Mouse (Mus musculus) forebrain, embryonic 14.5 days (tissue): ENCODE data around the gene Cdkn1c. TPM values are rescaled to one million over a fixed set of nuclear protein-coding genes. Genes with fewer than 3 reads are reported as not detected.

Experiments
- ATAC-seq: fragments of 200-750 bp; cut with Nextera tagmentation; 2 replicates; pipeline ENCODE4 v1.8.0; 2017; ENCODE audit warnings: mild to moderate bottlenecking, moderate library complexity
- DNase-seq: peaks from one replicate; pipeline ENCODE4 v3.0.0-alpha.2; 2015; ENCODE audit warnings: low spot score
- H3K27ac ChIP-seq: fragments of 300-500 bp; sonication (generic); 2 replicates; pipeline ENCODE4 v1.5.1; 2014; ENCODE audit warnings: low read depth, mild to moderate bottlenecking, control low read depth, low read length, moderate library complexity
- H3K27me3 ChIP-seq: fragments of 300-500 bp; sonication (generic); replicated peaks from 2 replicates; pipeline ENCODE4 v1.6.1; 2014; ENCODE audit warnings: low read length, control low read depth, mixed read lengths; ENCODE audit not compliant: control insufficient read depth, insufficient read depth
- H3K36me3 ChIP-seq: fragments of 300-500 bp; sonication (generic); 2 replicates; pipeline ENCODE4 v1.6.1; 2014; ENCODE audit warnings: low read length, control low read depth; ENCODE audit not compliant: control insufficient read depth, insufficient read depth
- H3K4me1 ChIP-seq: fragments of 300-500 bp; sonication (generic); 2 replicates; pipeline ENCODE4 v1.6.1; 2014; ENCODE audit warnings: antibody characterized with exemption, low read length, control low read depth; ENCODE audit not compliant: control insufficient read depth, insufficient read depth
- H3K4me2 ChIP-seq: fragments of 300-500 bp; sonication (generic); 2 replicates; pipeline ENCODE4 v1.6.1; 2014; ENCODE audit warnings: mild to moderate bottlenecking, control low read depth, low read length
- H3K4me3 ChIP-seq: fragments of 300-500 bp; sonication (generic); 2 replicates; pipeline ENCODE4 v1.5.1; 2014; ENCODE audit warnings: low read depth, low read length, control low read depth
- H3K9ac ChIP-seq: fragments of 300-500 bp; sonication (generic); 2 replicates; pipeline ENCODE4 v1.6.1; 2014; ENCODE audit warnings: mild to moderate bottlenecking, low read length, control low read depth, moderate library complexity
- H3K9me3 ChIP-seq: fragments of 300-500 bp; sonication (generic); replicated peaks from 2 replicates; pipeline ENCODE4 v1.6.1; 2016; ENCODE audit warnings: low read length, control low read depth, mixed read lengths; ENCODE audit not compliant: control insufficient read depth
- WGBS: fragments of 180-500 bp; shearing (Covaris S2); extraction: QIAGEN DNeasy Blood & Tissue Kit; methylation state at CpG from one replicate; pipeline ENCODE4 v1.1.7; 2014; 5-methylcytosine and 5-hydroxymethylcytosine counted together
- polyA plus RNA-seq: library from polyadenylated mRNA; unstranded; fragments of >200 nt; fragmentation: Nextera tagmentation; extraction: Ambion mirVana; gene quantifications from 2 replicates; pipeline ENCODE4 v1.2.1, GENCODE M21; 2014

Gene Cdkn1c
- polyA plus RNA-seq, 1 experiment from 2014 or later: 229 TPM

- H3K27me3 ChIP-seq: peaks cover 26% of the 10 kb centered on the region
- H3K27ac ChIP-seq: peak overlapping the region; percentile 48; the same call in 1 of the 2 replicates
- DNase-seq (peak; percentile 9), ATAC-seq (peak; percentile 49)
- peak overlapping the region; percentile 80 for H3K4me2 ChIP-seq
- WGBS: 17% methylated on average over 18 of the region's 18 CpGs
- H3K4me3 ChIP-seq: peak overlapping the region; percentile 38
- peaks cover 9% of the 10 kb centered on the region for H3K4me1 ChIP-seq
- H3K9me3 ChIP-seq: no peaks in the 10 kb centered on the region
- peak overlapping the region; percentile 69 for H3K9ac ChIP-seq
- no peaks in the 10 kb centered on the region for H3K36me3 ChIP-seq
These were observed 23.5 kb downstream of the Cdkn1c start for GRCm38 (mm10) chr7:143437231-143437893.

GRCm38 (mm10) chr7:143433331-143433730 lies 27.5 kb downstream of the Cdkn1c start:
- ATAC-seq (no peak), DNase-seq (no peak)
- H3K36me3 ChIP-seq: no peaks in the 10 kb centered on the region
- no peak overlapping the region for H3K4me2 ChIP-seq
- H3K9me3 ChIP-seq: no peaks in the 10 kb centered on the region
- H3K4me3 ChIP-seq: no peak overlapping the region
- H3K4me1 ChIP-seq: peaks cover 13% of the 10 kb centered on the region
- H3K27ac ChIP-seq: no peak overlapping the region
- H3K27me3 ChIP-seq: peaks cover 24% of the 10 kb centered on the region; the same call in 1 of the 2 replicates
- 75% methylated on average over 7 of the region's 7 CpGs for WGBS
- H3K9ac ChIP-seq: no peak overlapping the region

GRCm38 (mm10) chr7:143432631-143433030 lies 28.2 kb downstream of the Cdkn1c start:
- WGBS: 87% methylated on average over 1 of the region's 1 CpGs

GRCm38 (mm10) chr7:143428814-143429499 lies 31.9 kb downstream of the Cdkn1c start:
- H3K4me2 ChIP-seq: no peak overlapping the region
- H3K9me3 ChIP-seq: no peaks in the 10 kb centered on the region
- 25% methylated on average over 2 of the region's 2 CpGs for WGBS
- DNase-seq (no peak), ATAC-seq (peak; percentile 28)
- no peak overlapping the region for H3K9ac ChIP-seq
- peak overlapping the region; percentile 18; the same call in 1 of the 2 replicates for H3K27ac ChIP-seq
- peaks cover 11% of the 10 kb centered on the region for H3K4me1 ChIP-seq
- H3K27me3 ChIP-seq: peaks cover 28% of the 10 kb centered on the region; the same call in 1 of the 2 replicates
- no peak overlapping the region for H3K4me3 ChIP-seq
- no peaks in the 10 kb centered on the region for H3K36me3 ChIP-seq

More at GRCm38 (mm10) chr7:143432631-143433030, 28.2 kb downstream of the Cdkn1c start:
- Histone ChIP-seq H3K27ac (no peak overlapping the region), H3K4me3 (no peak overlapping the region), H3K4me1 (peaks cover 14% of the 10 kb centered on the region), H3K9me3 (no peaks in the 10 kb centered on the region), H3K4me2 (no peak overlapping the region), H3K27me3 (peaks cover 24% of the 10 kb centered on the region; the same call in 1 of the 2 replicates), H3K9ac (no peak overlapping the region), H3K36me3 (no peaks in the 10 kb centered on the region)
- ATAC-seq (no peak), DNase-seq (no peak)

GRCm38 (mm10) chr7:143428142-143428813 lies 32.6 kb downstream of the Cdkn1c start:
- Histone ChIP-seq H3K36me3 (no peaks in the 10 kb centered on the region), H3K9ac (no peak overlapping the region), H3K4me1 (peaks cover 11% of the 10 kb centered on the region), H3K9me3 (no peaks in the 10 kb centered on the region), H3K4me2 (no peak overlapping the region), H3K4me3 (no peak overlapping the region), H3K27me3 (peaks cover 26% of the 10 kb centered on the region; the same call in 1 of the 2 replicates), H3K27ac (0 out of 2 replicates have a peak overlapping the region, but pooled peaks have one; percentile 21)
- 7% methylated on average over 20 of the region's 23 CpGs for WGBS
- ATAC-seq (peak; percentile 93), DNase-seq (peak; percentile 86)

- ATAC-seq: no peak
- Histone ChIP-seq H3K9me3 (no peaks in the 10 kb centered on the region), H3K9ac (no peak overlapping the region), H3K4me2 (no peak overlapping the region), H3K27me3 (no peaks in the 10 kb centered on the region; the same call in 1 of the 2 replicates), H3K4me1 (no peaks in the 10 kb centered on the region), H3K27ac (no peak overlapping the region), H3K36me3 (no peaks in the 10 kb centered on the region), H3K4me3 (no peak overlapping the region)
- DNase-seq: no peak
- WGBS: 78% methylated on average over 4 of the region's 4 CpGs
These were observed 41.2 kb downstream of the Cdkn1c start for GRCm38 (mm10) chr7:143419585-143420160.

GRCm38 (mm10) chr7:143417875-143418274 lies 43.0 kb downstream of the Cdkn1c start:
- DNase-seq (no peak), ATAC-seq (no peak)
- H3K4me2 ChIP-seq: no peak overlapping the region
- no peak overlapping the region for H3K9ac ChIP-seq
- H3K4me1 ChIP-seq: no peaks in the 10 kb centered on the region
- no peaks in the 10 kb centered on the region for H3K9me3 ChIP-seq
- WGBS: 78% methylated on average over 5 of the region's 5 CpGs
- no peak overlapping the region for H3K27ac ChIP-seq
- no peaks in the 10 kb centered on the region; the same call in 1 of the 2 replicates for H3K27me3 ChIP-seq
- H3K4me3 ChIP-seq: no peak overlapping the region
- H3K36me3 ChIP-seq: no peaks in the 10 kb centered on the region

GRCm38 (mm10) chr7:143416406-143416805 lies 44.4 kb downstream of the Cdkn1c start:
- Histone ChIP-seq H3K4me1 (no peaks in the 10 kb centered on the region), H3K4me2 (no peak overlapping the region), H3K4me3 (no peak overlapping the region), H3K27me3 (no peaks in the 10 kb centered on the region; the same call in 1 of the 2 replicates), H3K36me3 (no peaks in the 10 kb centered on the region), H3K9ac (no peak overlapping the region), H3K9me3 (no peaks in the 10 kb centered on the region), H3K27ac (no peak overlapping the region)
- ATAC-seq (no peak), DNase-seq (no peak)
- WGBS: 88% methylated on average over 12 of the region's 12 CpGs
